Mouse (Mus musculus) liver, adult 2 months (tissue): ENCODE measurements around the gene Cbr4. TPM values are rescaled to one million over a fixed set of nuclear protein-coding genes. Genes with fewer than 3 reads are reported as not detected.

Source experiments
- DNase-seq: peaks from one replicate; pipeline ENCODE4 v3.0.0-alpha.2; 2011; ENCODE audit warnings: low read depth, low spot score; ENCODE audit errors: extremely low read depth
- H3K27ac ChIP-seq: fragments of 200-500 bp; replicated peaks from 2 replicates; pipeline ENCODE4 v1.5.1; 2012; ENCODE audit warnings: low read depth, mild to moderate bottlenecking, control low read depth, inconsistent platforms, low read length; ENCODE audit not compliant: insufficient read depth
- H3K27me3 ChIP-seq: fragments of 200-500 bp; 2 replicates; pipeline ENCODE4 v1.6.1; 2012; ENCODE audit warnings: mild to moderate bottlenecking, moderate library complexity, low read length, inconsistent platforms; ENCODE audit not compliant: control insufficient read depth, insufficient read depth
- H3K36me3 ChIP-seq: fragments of 200-500 bp; 2 replicates; pipeline ENCODE4 v1.6.1; 2012; ENCODE audit warnings: low read length, inconsistent platforms; ENCODE audit not compliant: control insufficient read depth, insufficient read depth
- H3K4me1 ChIP-seq: fragments of 200-500 bp; 2 replicates; pipeline ENCODE4 v1.6.1; 2011; ENCODE audit warnings: low read length; ENCODE audit not compliant: control insufficient read depth, insufficient read depth
- H3K4me3 ChIP-seq: fragments of 200-500 bp; 2 replicates; pipeline ENCODE4 v1.5.1; 2011; ENCODE audit warnings: low read depth, mild to moderate bottlenecking, control low read depth, low read length, moderate library complexity; ENCODE audit not compliant: insufficient read depth
- H3K79me2 ChIP-seq: fragments of 200-500 bp; 2 replicates; pipeline ENCODE4 v1.6.1; 2012; ENCODE audit warnings: inconsistent platforms, mild to moderate bottlenecking, low read length, moderate library complexity; ENCODE audit not compliant: control insufficient read depth, insufficient read depth
- H3K9ac ChIP-seq: fragments of 200-500 bp; 2 replicates; pipeline ENCODE4 v1.6.1; 2012; ENCODE audit warnings: low read depth, mild to moderate bottlenecking, control low read depth, inconsistent platforms, low read length
- CTCF ChIP-seq: fragments of 200-500 bp; IDR thresholded peaks from 2 replicates; pipeline ENCODE4 v1.5.1; 2011; ENCODE audit warnings: low read depth, low read length, control low read depth
- POLR2A ChIP-seq: fragments of 200-500 bp; IDR thresholded peaks from 2 replicates; pipeline ENCODE4 v1.6.1; 2011; ENCODE audit warnings: low read length, control low read depth; ENCODE audit not compliant: insufficient read depth; ENCODE audit errors: extremely low read depth
- WGBS: fragments of 180-500 bp; shearing (Covaris S2); methylation state at CpG from one replicate; pipeline ENCODE4 v1.1.7; 2018; 5-methylcytosine and 5-hydroxymethylcytosine counted together
- polyA plus RNA-seq: library from polyadenylated mRNA; depleted of rRNA; stranded (reverse); fragments of >200 nt; gene quantifications from 2 replicates; pipeline ENCODE4 v1.2.3, GENCODE M21; 2012
- total RNA-seq: library from RNA; depleted of rRNA; stranded (reverse); fragments of >200 nt; gene quantifications from 2 replicates; pipeline ENCODE4 v1.2.3, GENCODE M21; 2014

Cbr4 gene
- total and polyA plus RNA-seq, 2 experiments, result 10.7 to 22.0 TPM

DNA sequence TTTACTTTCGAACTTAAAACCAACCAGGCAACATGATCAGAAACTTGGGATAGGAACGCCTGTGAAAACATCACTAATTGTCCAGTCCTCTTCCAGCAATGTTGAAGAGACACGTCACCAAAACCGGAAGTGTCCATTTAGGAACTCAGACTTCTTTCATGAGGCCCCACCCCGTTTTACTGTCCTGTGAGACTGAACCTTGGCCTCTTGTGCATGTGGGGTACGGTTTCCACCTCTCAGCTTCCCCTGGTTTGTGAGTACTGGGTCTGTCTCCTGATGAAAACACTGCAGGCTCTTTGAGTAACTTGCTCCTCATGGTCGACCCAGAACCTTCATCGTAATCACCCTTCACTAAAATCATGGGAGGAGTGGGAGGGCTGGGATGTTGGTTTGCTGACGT is 40.7 kb downstream of the Cbr4 start:
- H3K79me2 ChIP-seq, result no peaks in the 10 kb centered on the region
- DNase-seq, result no peak
- TF ChIP-seq POLR2A (no peak), CTCF (no peak)
- no peak overlapping the region for H3K4me3 ChIP-seq
- no peak overlapping the region for H3K27ac ChIP-seq
- H3K4me1 ChIP-seq, result no peaks in the 10 kb centered on the region
- no peak overlapping the region for H3K9ac ChIP-seq
- 89% methylated on average over 9 of the region's 9 CpGs for WGBS
- peaks cover 72% of the 10 kb centered on the region for H3K36me3 ChIP-seq
- H3K27me3 ChIP-seq, result no peaks in the 10 kb centered on the region

DNA sequence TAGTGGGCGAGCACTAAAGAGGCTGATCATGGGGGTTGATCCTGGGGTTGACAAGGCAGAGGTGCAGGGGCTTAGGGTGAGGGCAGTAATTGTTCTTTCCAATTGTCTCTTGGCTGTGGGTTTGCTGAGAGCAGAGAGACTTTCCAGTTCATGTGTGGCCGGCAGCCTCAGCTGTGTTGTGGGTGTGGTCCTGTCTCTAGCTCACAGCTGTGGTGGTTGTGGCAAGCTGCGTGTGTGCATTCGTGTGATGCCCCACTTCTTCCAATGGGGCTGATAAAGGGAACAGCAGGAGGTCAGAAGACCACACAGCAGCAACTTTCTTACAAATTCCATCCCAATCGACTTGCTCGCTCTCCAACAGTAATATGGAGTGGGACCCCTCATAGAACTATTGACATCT is 41.1 kb downstream of the Cbr4 start:
- peaks cover 72% of the 10 kb centered on the region for H3K36me3 ChIP-seq

DNA sequence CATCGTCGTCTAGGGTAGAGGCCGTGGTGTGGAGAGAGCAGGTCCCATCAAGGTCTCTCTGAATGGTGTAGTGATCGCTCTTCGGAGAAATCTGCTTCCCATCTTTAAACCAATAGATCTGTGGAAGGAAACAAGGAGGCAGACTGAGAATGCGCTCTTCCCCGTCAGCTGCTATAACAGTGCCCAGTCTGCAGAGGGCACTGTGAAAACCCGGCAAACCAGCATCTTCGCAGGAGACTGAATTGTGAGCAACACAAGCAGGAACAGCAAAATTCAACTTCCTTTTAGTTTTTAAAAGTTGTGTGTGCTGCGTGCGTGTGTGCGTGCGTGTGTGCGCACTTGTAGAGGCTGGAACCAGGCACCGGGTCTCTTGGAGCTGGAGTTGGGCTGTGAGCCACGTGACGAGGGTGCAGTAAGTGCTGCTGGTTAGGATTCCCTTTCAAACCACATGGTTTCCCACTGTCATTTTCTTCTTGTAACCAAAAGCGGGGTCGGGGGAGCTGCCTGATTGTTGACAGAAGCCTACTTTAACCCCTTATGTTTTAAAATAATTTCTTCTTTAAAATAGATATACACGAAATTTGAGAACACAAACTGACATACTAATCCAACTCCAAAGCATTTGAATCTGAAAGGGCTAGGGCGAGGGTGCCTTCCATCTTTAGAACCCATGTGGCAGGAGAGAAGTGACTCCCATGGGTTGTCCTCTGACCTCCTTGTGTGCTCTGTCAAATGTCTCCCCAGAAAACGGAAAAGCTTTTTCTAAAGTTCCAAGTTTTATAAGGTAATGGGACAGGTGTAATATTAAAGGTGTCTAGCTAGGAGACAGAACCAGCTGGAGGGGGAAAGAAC is 44.6 kb downstream of the Cbr4 start:
- WGBS, result 89% methylated on average over 22 of the region's 22 CpGs
- H3K27me3 ChIP-seq, result no peaks in the 10 kb centered on the region
- peaks cover 66% of the 10 kb centered on the region for H3K36me3 ChIP-seq
- DNase-seq, result no peak
- H3K9ac ChIP-seq, result no peak overlapping the region
- TF ChIP-seq POLR2A (no peak), CTCF (peak; percentile 51)
- H3K4me1 ChIP-seq, result no peaks in the 10 kb centered on the region
- no peaks in the 10 kb centered on the region for H3K79me2 ChIP-seq
- H3K27ac ChIP-seq, result no peak overlapping the region
- no peak overlapping the region for H3K4me3 ChIP-seq

More for the DNA sequence above, 41.1 kb downstream of the Cbr4 start:
- Histone ChIP-seq H3K4me3 (no peak overlapping the region), H3K27me3 (no peaks in the 10 kb centered on the region), H3K4me1 (no peaks in the 10 kb centered on the region), H3K27ac (no peak overlapping the region), H3K9ac (no peak overlapping the region), H3K79me2 (no peaks in the 10 kb centered on the region)
- DNase-seq, result no peak
- WGBS, result 90% methylated on average over 6 of the region's 6 CpGs
- TF ChIP-seq POLR2A (no peak), CTCF (no peak)

DNA sequence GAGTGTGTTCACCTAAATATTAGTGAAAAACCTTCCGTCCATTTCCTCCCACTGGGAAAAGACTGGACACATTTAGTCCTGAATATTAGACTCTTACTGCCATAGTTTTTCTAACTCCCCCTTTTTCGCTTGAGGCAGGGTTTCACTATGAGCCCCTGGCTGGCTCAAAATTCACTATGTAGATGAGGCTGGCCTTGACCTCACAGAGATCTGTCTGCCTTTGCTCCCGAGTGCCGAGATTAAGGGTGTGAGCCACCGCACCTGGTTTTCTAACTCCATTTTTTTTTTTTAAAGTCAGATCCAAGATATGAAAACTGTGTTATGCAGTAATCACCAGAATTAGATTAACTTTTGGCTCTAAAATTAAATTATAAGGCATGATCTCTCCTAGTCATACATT is 45.3 kb downstream of the Cbr4 start:
- 83% methylated on average over 5 of the region's 5 CpGs for WGBS
- Histone ChIP-seq H3K79me2 (no peaks in the 10 kb centered on the region), H3K9ac (no peak overlapping the region), H3K4me1 (no peaks in the 10 kb centered on the region), H3K27ac (no peak overlapping the region), H3K36me3 (peaks cover 64% of the 10 kb centered on the region), H3K4me3 (no peak overlapping the region), H3K27me3 (no peaks in the 10 kb centered on the region)
- DNase-seq, result no peak
- TF ChIP-seq CTCF (no peak), POLR2A (no peak)

- Histone ChIP-seq H3K27ac (no peak overlapping the region), H3K79me2 (no peaks in the 10 kb centered on the region), H3K9ac (no peak overlapping the region), H3K4me3 (no peak overlapping the region), H3K4me1 (no peaks in the 10 kb centered on the region), H3K27me3 (no peaks in the 10 kb centered on the region), H3K36me3 (peaks cover 62% of the 10 kb centered on the region)
- TF ChIP-seq POLR2A (no peak), CTCF (no peak)
- DNase-seq, result peak; percentile 59
- 53% methylated on average over 16 of the region's 16 CpGs for WGBS
These were observed 45.9 kb downstream of the Cbr4 start for GRCm38 (mm10) chr8:61533356-61533926.

DNA sequence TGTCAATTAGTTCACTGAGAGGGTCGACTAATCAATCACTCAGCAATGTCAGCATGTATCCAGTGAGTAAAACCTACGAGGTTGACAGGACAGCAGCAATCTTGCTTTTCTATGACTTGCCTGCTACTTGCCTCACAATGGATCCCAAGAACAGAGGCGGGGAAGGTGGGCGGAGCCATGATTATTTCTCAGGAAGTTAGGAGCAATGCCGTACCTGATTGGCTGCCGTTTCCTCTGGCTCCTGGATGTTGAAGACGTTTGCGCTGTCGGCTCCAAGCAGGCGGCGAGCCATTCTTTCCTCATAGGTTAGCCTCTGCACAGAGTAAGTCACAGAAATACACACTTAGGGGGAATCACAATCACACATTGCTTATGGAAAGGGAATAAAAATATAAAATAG is 47.9 kb downstream of the Cbr4 start:
- Histone ChIP-seq H3K27ac (no peak overlapping the region), H3K4me3 (no peak overlapping the region), H3K36me3 (peaks cover 63% of the 10 kb centered on the region), H3K79me2 (no peaks in the 10 kb centered on the region), H3K4me1 (no peaks in the 10 kb centered on the region), H3K9ac (no peak overlapping the region), H3K27me3 (no peaks in the 10 kb centered on the region)
- TF ChIP-seq CTCF, result no peak
- TF ChIP-seq POLR2A, result no peak
- no peak for DNase-seq
- 92% methylated on average over 11 of the region's 11 CpGs for WGBS
